Mouse (Mus musculus): ENCODE measurements around the gene Pde6g. TPM values are rescaled to one million over a fixed set of nuclear protein-coding genes. Genes with fewer than 3 reads are reported as not detected.
A peak's percentile ranks its signal among the peaks of the same experiment; 100 is the strongest.

Pde6g gene
- polyA plus RNA-seq, 1 experiment = 0.18 TPM

DNA sequence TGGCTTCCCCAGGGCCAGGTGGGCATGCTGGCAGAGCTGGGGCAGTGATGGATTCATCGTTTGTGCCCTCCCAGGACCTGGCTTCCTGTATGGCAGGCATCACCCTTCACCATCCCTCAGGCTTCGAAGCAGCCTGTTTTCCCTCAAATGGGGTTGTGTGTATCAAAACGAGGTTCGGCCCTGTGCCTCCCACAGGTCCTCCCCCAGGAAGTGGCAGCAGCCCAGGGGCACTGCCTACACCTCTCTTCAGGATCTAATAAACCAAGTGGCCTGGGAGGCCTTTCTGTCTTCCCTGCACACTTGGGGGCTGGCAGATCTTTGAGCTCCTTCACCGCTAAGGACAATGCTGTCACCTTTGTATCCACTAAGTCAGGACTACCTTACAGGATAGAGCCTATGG, 45.6 kb upstream of the Pde6g start:
- Histone ChIP-seq H3K36me3 (ENCODE audit: control insufficient read depth, insufficient read depth) (peaks cover 7% of the 10 kb centered on the region), H3ac (ENCODE audit: control insufficient read depth, insufficient read length) (no peak overlapping the region), H3K27me3 (ENCODE audit: control insufficient read depth, insufficient read depth, insufficient read length) (no peaks in the 10 kb centered on the region), H3K79me2 (ENCODE audit: control insufficient read depth, insufficient read depth) (no peaks in the 10 kb centered on the region), H3K4me3 (no peak overlapping the region), H3K4me2 (ENCODE audit: low read depth) (no peak overlapping the region)
- TF ChIP-seq TCF3 (IDR thresholded peaks at IDR 0.05; ENCODE audit: insufficient read length, low read depth) = no peak
- no peak for TF ChIP-seq TCF12 (IDR thresholded peaks at IDR 0.05; ENCODE audit: insufficient read depth, poor library complexity, severe bottlenecking)
- TF ChIP-seq POLR2A (IDR thresholded peaks at IDR 0.05; ENCODE audit: insufficient read length, low read depth) = no peak
- no peak for TF ChIP-seq MYOD1 (IDR thresholded peaks at IDR 0.05; ENCODE audit: control insufficient read depth in 1 of 3, insufficient read length in 2 of 3, low read depth in 2 of 3)
- TF ChIP-seq MAX (IDR thresholded peaks at IDR 0.05; ENCODE audit: low read depth) = no peak
- TF ChIP-seq POLR2AphosphoS2 (IDR thresholded peaks at IDR 0.05; ENCODE audit: insufficient read length, low read depth) = no peak

DNA sequence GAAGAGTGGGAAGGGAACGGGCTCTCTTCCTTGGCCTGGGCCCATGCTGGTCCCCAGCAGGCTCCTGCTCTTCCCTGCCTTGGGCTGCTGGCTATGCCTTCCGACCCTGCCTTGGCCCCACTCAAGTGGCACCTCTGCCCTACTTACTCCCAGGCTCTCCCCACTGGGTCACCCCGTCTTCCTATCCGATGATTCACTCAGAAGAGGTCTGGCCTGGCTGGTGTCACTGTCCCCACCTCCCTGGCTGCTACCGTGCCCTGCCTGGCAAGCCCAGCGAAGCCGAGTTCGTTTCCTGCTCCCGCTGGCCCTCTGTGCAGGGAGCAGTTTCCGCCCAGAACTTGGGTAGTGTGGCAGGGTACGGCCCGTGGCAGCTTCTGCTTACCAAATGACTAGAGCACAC, 44.9 kb upstream of the Pde6g start:
- no peaks in the 10 kb centered on the region for H3K27me3 ChIP-seq (ENCODE audit: control insufficient read depth, insufficient read depth, insufficient read length)
- H3K4me3 ChIP-seq = no peak overlapping the region
- peaks cover 7% of the 10 kb centered on the region for H3K36me3 ChIP-seq (ENCODE audit: control insufficient read depth, insufficient read depth)
- no peak overlapping the region for H3ac ChIP-seq (ENCODE audit: control insufficient read depth, insufficient read length)
- no peak overlapping the region for H3K4me2 ChIP-seq (ENCODE audit: low read depth)
- TF ChIP-seq REST (IDR thresholded peaks at IDR 0.05; ENCODE audit: insufficient read depth, insufficient read length) = no peak
- no peak for TF ChIP-seq MYOG (IDR thresholded peaks at IDR 0.05; ENCODE audit: control insufficient read depth in 1 of 3, insufficient read depth in 1 of 3, insufficient read length in 2 of 3, low read depth in 2 of 3)
- no peak for TF ChIP-seq POLR2A (IDR thresholded peaks at IDR 0.05; ENCODE audit: insufficient read length, low read depth)
- no peak for TF ChIP-seq USF1 (IDR thresholded peaks at IDR 0.05; ENCODE audit: low read depth)
- TF ChIP-seq POLR2AphosphoS2 (IDR thresholded peaks at IDR 0.05; ENCODE audit: insufficient read length, low read depth) = no peak
- no peak for TF ChIP-seq E2F4 (IDR thresholded peaks at IDR 0.05; ENCODE audit: insufficient read depth)
- no peak for TF ChIP-seq MAX (IDR thresholded peaks at IDR 0.05; ENCODE audit: low read depth)
- TF ChIP-seq CEBPB (IDR thresholded peaks at IDR 0.05; ENCODE audit: insufficient read depth, poor library complexity, severe bottlenecking) = no peak
- no peak for TF ChIP-seq SRF (IDR thresholded peaks at IDR 0.05; ENCODE audit: control insufficient read depth, insufficient read length, low read depth)
- no peak for TF ChIP-seq MYOD1 (IDR thresholded peaks at IDR 0.05; ENCODE audit: control insufficient read depth in 1 of 3, insufficient read length in 2 of 3, low read depth in 2 of 3)
- TF ChIP-seq TCF12 (IDR thresholded peaks at IDR 0.05; ENCODE audit: insufficient read depth, poor library complexity, severe bottlenecking) = no peak
- TF ChIP-seq TCF3 (IDR thresholded peaks at IDR 0.05; ENCODE audit: insufficient read length, low read depth) = no peak
- H3K79me2 ChIP-seq (ENCODE audit: control insufficient read depth, insufficient read depth) = peaks cover 7% of the 10 kb centered on the region

DNA sequence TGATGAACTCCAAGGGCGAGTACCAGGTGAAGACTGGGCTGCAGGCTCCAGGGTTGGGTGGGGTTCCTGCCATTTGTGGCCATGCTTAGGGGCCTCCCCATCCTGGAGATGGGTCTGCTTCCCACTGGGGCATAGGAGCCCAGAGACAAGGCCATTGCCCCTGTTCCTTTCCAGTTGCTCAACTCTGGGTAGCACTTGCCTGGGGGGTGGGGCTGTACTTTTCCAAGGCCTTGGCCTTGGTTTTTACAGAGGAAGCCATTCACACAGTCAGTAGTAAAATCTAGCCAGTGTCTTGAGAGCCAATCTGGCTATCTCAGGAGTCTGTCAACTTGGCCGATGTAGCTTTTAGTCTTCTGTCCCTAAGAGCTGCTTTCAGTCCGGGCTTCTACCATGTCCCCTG, 44.1 kb upstream of the Pde6g start:
- no peak overlapping the region for H3K4me3 ChIP-seq
- H3ac ChIP-seq (ENCODE audit: control insufficient read depth, insufficient read length) = no peak overlapping the region
- peaks cover 7% of the 10 kb centered on the region for H3K36me3 ChIP-seq (ENCODE audit: control insufficient read depth, insufficient read depth)
- H3K4me2 ChIP-seq (ENCODE audit: low read depth) = no peak overlapping the region
- H3K79me2 ChIP-seq (ENCODE audit: control insufficient read depth, insufficient read depth) = peaks cover 10% of the 10 kb centered on the region
- TF ChIP-seq POLR2A (IDR thresholded peaks at IDR 0.05; ENCODE audit: insufficient read length, low read depth) = no peak
- no peak for TF ChIP-seq POLR2AphosphoS2 (IDR thresholded peaks at IDR 0.05; ENCODE audit: insufficient read length, low read depth)
- no peak for TF ChIP-seq MAX (IDR thresholded peaks at IDR 0.05; ENCODE audit: low read depth)
- TF ChIP-seq E2F4 (IDR thresholded peaks at IDR 0.05; ENCODE audit: insufficient read depth) = no peak
- no peak for TF ChIP-seq MYOG (IDR thresholded peaks at IDR 0.05; ENCODE audit: control insufficient read depth in 1 of 3, insufficient read depth in 1 of 3, insufficient read length in 2 of 3, low read depth in 2 of 3)
- no peak for TF ChIP-seq TCF12 (IDR thresholded peaks at IDR 0.05; ENCODE audit: insufficient read depth, poor library complexity, severe bottlenecking)
- TF ChIP-seq CEBPB (IDR thresholded peaks at IDR 0.05; ENCODE audit: insufficient read depth, poor library complexity, severe bottlenecking) = no peak
- no peaks in the 10 kb centered on the region for H3K27me3 ChIP-seq (ENCODE audit: control insufficient read depth, insufficient read depth, insufficient read length)

GRCm38 (mm10) chr11:120493911-120494310, 40.6 kb upstream of the Pde6g start:
- H3K4me3 ChIP-seq = no peak overlapping the region
- no peaks in the 10 kb centered on the region for H3K27me3 ChIP-seq (ENCODE audit: control insufficient read depth, insufficient read depth, insufficient read length)
- no peak overlapping the region for H3K4me2 ChIP-seq (ENCODE audit: low read depth)
- no peak overlapping the region for H3ac ChIP-seq (ENCODE audit: control insufficient read depth, insufficient read length)
- TF ChIP-seq MAX (IDR thresholded peaks at IDR 0.05; ENCODE audit: low read depth) = no peak
- no peak for TF ChIP-seq TCF12 (IDR thresholded peaks at IDR 0.05; ENCODE audit: insufficient read depth, poor library complexity, severe bottlenecking)
- no peak for TF ChIP-seq CEBPB (IDR thresholded peaks at IDR 0.05; ENCODE audit: insufficient read depth, poor library complexity, severe bottlenecking)
- TF ChIP-seq MYOD1 (IDR thresholded peaks at IDR 0.05; ENCODE audit: control insufficient read depth in 1 of 3, insufficient read length in 2 of 3, low read depth in 2 of 3) = no peak
- no peak for TF ChIP-seq REST (IDR thresholded peaks at IDR 0.05; ENCODE audit: insufficient read depth, insufficient read length)
- no peak for TF ChIP-seq POLR2AphosphoS2 (IDR thresholded peaks at IDR 0.05; ENCODE audit: insufficient read length, low read depth)
- TF ChIP-seq TCF3 (IDR thresholded peaks at IDR 0.05; ENCODE audit: insufficient read length, low read depth) = no peak
- TF ChIP-seq SRF (IDR thresholded peaks at IDR 0.05; ENCODE audit: control insufficient read depth, insufficient read length, low read depth) = no peak
- TF ChIP-seq POLR2A (IDR thresholded peaks at IDR 0.05; ENCODE audit: insufficient read length, low read depth) = no peak
- no peak for TF ChIP-seq E2F4 (IDR thresholded peaks at IDR 0.05; ENCODE audit: insufficient read depth)
- TF ChIP-seq MYOG (IDR thresholded peaks at IDR 0.05; ENCODE audit: control insufficient read depth in 1 of 3, insufficient read depth in 1 of 3, insufficient read length in 2 of 3, low read depth in 2 of 3) = no peak
- TF ChIP-seq USF1 (IDR thresholded peaks at IDR 0.05; ENCODE audit: low read depth) = no peak
- H3K79me2 ChIP-seq (ENCODE audit: control insufficient read depth, insufficient read depth) = peaks cover 10% of the 10 kb centered on the region
- peaks cover 7% of the 10 kb centered on the region for H3K36me3 ChIP-seq (ENCODE audit: control insufficient read depth, insufficient read depth)

DNA sequence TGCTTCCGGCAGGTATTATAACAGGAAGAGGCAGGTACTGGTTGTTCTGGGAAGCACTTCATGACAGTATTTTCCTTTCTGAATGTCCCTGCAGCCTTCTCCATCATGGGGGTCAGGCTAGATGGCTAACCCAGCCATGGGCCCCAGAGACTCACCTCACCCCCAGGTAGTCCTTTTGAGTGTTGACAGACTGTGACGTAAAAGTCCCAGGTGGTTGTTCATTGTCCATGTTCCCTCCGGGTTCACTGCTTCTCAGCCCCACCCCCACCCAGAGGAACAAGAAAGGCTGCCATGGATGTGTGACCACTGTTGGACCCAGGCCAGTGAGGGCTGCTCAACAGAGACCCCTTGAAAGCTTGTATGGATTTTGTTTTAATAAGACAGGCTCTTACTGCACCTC, 40.1 kb upstream of the Pde6g start:
- Histone ChIP-seq H3K27me3 (ENCODE audit: control insufficient read depth, insufficient read depth, insufficient read length) (no peaks in the 10 kb centered on the region), H3K4me3 (peak overlapping the region; percentile 68), H3ac (ENCODE audit: control insufficient read depth, insufficient read length) (no peak overlapping the region), H3K4me2 (ENCODE audit: low read depth) (peak overlapping the region; percentile 85), H3K36me3 (ENCODE audit: control insufficient read depth, insufficient read depth) (peaks cover 7% of the 10 kb centered on the region), H3K79me2 (ENCODE audit: control insufficient read depth, insufficient read depth) (peaks cover 10% of the 10 kb centered on the region)
- TF ChIP-seq TCF3 (IDR thresholded peaks at IDR 0.05; ENCODE audit: insufficient read length, low read depth) (no peak), POLR2A (IDR thresholded peaks at IDR 0.05; ENCODE audit: insufficient read length, low read depth) (no peak), CEBPB (IDR thresholded peaks at IDR 0.05; ENCODE audit: insufficient read depth, poor library complexity, severe bottlenecking) (no peak), E2F4 (IDR thresholded peaks at IDR 0.05; ENCODE audit: insufficient read depth) (no peak), SRF (IDR thresholded peaks at IDR 0.05; ENCODE audit: control insufficient read depth, insufficient read length, low read depth) (no peak), MYOG (IDR thresholded peaks at IDR 0.05; ENCODE audit: control insufficient read depth in 1 of 3, insufficient read depth in 1 of 3, insufficient read length in 2 of 3, low read depth in 2 of 3) (no peak), MYOD1 (IDR thresholded peaks at IDR 0.05; ENCODE audit: control insufficient read depth in 1 of 3, insufficient read length in 2 of 3, low read depth in 2 of 3) (no peak), POLR2AphosphoS2 (IDR thresholded peaks at IDR 0.05; ENCODE audit: insufficient read length, low read depth) (no peak)

Measured in myocyte (in vitro differentiated cells).